Mouse (Mus musculus) spleen, adult 2 months (tissue): ENCODE measurements around the gene Unc119.

Experiments
- CTCF ChIP-seq: fragments of 200-500 bp; IDR thresholded peaks from 2 replicates; pipeline ENCODE4 v1.5.1; 2011; ENCODE audit warnings: mild to moderate bottlenecking, inconsistent platforms; ENCODE audit not compliant: insufficient read depth, insufficient read length, insufficient replicate concordance; ENCODE audit errors: extremely low read depth
- POLR2A ChIP-seq: fragments of 200-500 bp; IDR thresholded peaks from 2 replicates; pipeline ENCODE4 v1.6.1; 2011; ENCODE audit warnings: low read depth, low read length, inconsistent platforms

DNA sequence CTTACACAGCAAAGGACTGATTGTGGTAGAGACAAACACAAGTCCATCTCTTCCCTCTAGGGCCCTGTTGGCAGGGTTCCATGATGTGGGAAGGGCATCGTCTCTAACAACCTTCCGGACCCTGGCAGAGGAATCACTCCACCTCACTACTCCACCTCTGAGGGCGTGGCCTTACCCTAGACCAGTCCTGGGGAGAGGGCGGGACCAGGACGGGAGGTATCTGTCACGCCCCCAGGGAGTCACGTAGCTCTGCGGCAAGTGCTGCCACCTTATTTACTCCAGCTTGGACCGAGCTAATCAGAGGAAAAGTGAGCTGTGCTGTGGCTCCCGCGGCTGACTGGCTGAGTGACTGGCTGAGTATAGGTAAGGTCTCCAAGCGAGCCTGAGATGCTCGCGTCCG is 20.4 kb upstream of the Unc119 start, which contains the start of gene Aldoc:
- TF ChIP-seq POLR2A = no peak
- no peak for TF ChIP-seq CTCF
